Mouse (Mus musculus) myocyte (in vitro differentiated cells): Measurements from ENCODE around the gene Ceacam19. TPM values are rescaled to one million over a fixed set of nuclear protein-coding genes. Genes with fewer than 3 reads are reported as not detected.
A peak's percentile ranks its signal among the peaks of the same experiment; 100 is the strongest.

Experiments used
- H3K27me3 ChIP-seq: one replicate; pipeline ENCODE4 v1.6.1; 2011; ENCODE audit not compliant: control insufficient read depth, insufficient read depth, insufficient read length
- H3K36me3 ChIP-seq: one replicate; pipeline ENCODE4 v1.6.1; 2011; ENCODE audit not compliant: control insufficient read depth, insufficient read depth
- H3K4me2 ChIP-seq: one replicate; pipeline ENCODE4 v1.6.1; 2011; ENCODE audit warnings: low read depth, control low read depth
- H3K4me3 ChIP-seq: one replicate; pipeline ENCODE4 v1.5.1; 2011; ENCODE audit warnings: mild to moderate bottlenecking, control low read depth, moderate library complexity
- H3K79me2 ChIP-seq: one replicate; pipeline ENCODE4 v1.6.1; 2011; ENCODE audit not compliant: control insufficient read depth, insufficient read depth
- H3ac ChIP-seq: one replicate; pipeline ENCODE4 v1.6.1; 2011; ENCODE audit not compliant: control insufficient read depth, insufficient read length
- CEBPB ChIP-seq: IDR thresholded peaks from 2 replicates; pipeline ENCODE4 v1.6.1; 2011; ENCODE audit warnings: mild to moderate bottlenecking, moderate library complexity; ENCODE audit not compliant: poor library complexity, insufficient read depth, severe bottlenecking
- E2F4 ChIP-seq: IDR thresholded peaks from one replicate; pipeline ENCODE4 v1.6.1; 2011; ENCODE audit warnings: mild to moderate bottlenecking, control low read depth, moderate library complexity; ENCODE audit not compliant: insufficient read depth
- MAX ChIP-seq: IDR thresholded peaks from one replicate; pipeline ENCODE4 v1.6.1; 2011; ENCODE audit warnings: low read depth, mild to moderate bottlenecking, control low read depth
- MYOD1 ChIP-seq, 3 experiments: IDR thresholded peaks; one replicate each; pipeline ENCODE4 v1.6.1; 2011; ENCODE audit warnings: control low read depth in 2 of 3, low read depth in 2 of 3, mild to moderate bottlenecking in 2 of 3, moderate library complexity in 1 of 3; ENCODE audit not compliant: insufficient read length in 2 of 3, control insufficient read depth in 1 of 3
- MYOG ChIP-seq, 3 experiments: IDR thresholded peaks; one replicate each; pipeline ENCODE4 v1.6.1; 2011; ENCODE audit warnings: control low read depth in 2 of 3, low read depth in 2 of 3, mild to moderate bottlenecking in 2 of 3; ENCODE audit not compliant: insufficient read length in 2 of 3, control insufficient read depth in 1 of 3, insufficient read depth in 1 of 3
- POLR2A ChIP-seq: IDR thresholded peaks from one replicate; pipeline ENCODE4 v1.6.1; 2011; ENCODE audit warnings: low read depth, mild to moderate bottlenecking, control low read depth, moderate library complexity; ENCODE audit not compliant: insufficient read length
- POLR2AphosphoS2 ChIP-seq: IDR thresholded peaks from one replicate; pipeline ENCODE4 v1.6.1; 2011; ENCODE audit warnings: low read depth, control low read depth; ENCODE audit not compliant: insufficient read length
- REST ChIP-seq: IDR thresholded peaks from one replicate; pipeline ENCODE4 v1.6.1; 2011; ENCODE audit warnings: mild to moderate bottlenecking, control low read depth, moderate library complexity; ENCODE audit not compliant: insufficient read depth, insufficient read length
- SRF ChIP-seq: IDR thresholded peaks from one replicate; pipeline ENCODE4 v1.6.1; 2011; ENCODE audit warnings: low read depth; ENCODE audit not compliant: control insufficient read depth, insufficient read length
- TCF12 ChIP-seq: IDR thresholded peaks from one replicate; pipeline ENCODE4 v1.6.1; 2011; ENCODE audit warnings: mild to moderate bottlenecking, control low read depth; ENCODE audit not compliant: poor library complexity, insufficient read depth, severe bottlenecking
- TCF3 ChIP-seq: IDR thresholded peaks from one replicate; pipeline ENCODE4 v1.6.1; 2011; ENCODE audit warnings: low read depth, control low read depth; ENCODE audit not compliant: insufficient read length
- USF1 ChIP-seq: IDR thresholded peaks from one replicate; pipeline ENCODE4 v1.6.1; 2011; ENCODE audit warnings: low read depth, mild to moderate bottlenecking, control low read depth, moderate library complexity
- polyA plus RNA-seq: library from polyadenylated mRNA; unstranded; fragments of >200 nt; fragmentation: generic; extraction: Trizol; gene quantifications from one replicate; pipeline ENCODE4 v1.2.1, GENCODE M21; 2012; ENCODE audit warnings: missing spikeins

Gene Ceacam19
- polyA plus RNA-seq, 1 experiment: 0.01 TPM

DNA sequence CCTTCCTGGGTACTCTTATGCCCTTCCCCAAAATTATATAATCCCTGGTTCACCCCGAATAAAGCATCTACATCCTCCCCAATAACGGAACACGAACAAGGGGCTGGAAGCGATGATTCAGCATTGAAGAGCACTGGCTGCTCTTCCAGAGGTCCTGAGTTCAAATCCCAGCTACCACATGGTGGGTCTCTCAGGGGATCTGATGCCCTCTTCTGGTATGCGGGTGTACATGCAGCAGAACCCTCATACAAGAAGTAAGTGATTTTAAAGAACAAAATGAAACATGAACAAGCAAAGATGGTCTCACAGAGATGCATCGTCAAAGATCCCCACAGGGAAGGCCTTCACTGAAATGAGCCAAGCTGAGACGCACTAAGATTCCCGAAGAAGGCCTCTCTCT lies 7.0 kb downstream of the Ceacam19 start:
- no peaks in the 10 kb centered on the region for H3K79me2 ChIP-seq
- H3K27me3 ChIP-seq: no peaks in the 10 kb centered on the region
- no peak overlapping the region for H3K4me2 ChIP-seq
- H3K4me3 ChIP-seq: no peak overlapping the region
- H3K36me3 ChIP-seq: no peaks in the 10 kb centered on the region
- H3ac ChIP-seq: no peak overlapping the region
- TF ChIP-seq REST (no peak), POLR2A (no peak)

DNA sequence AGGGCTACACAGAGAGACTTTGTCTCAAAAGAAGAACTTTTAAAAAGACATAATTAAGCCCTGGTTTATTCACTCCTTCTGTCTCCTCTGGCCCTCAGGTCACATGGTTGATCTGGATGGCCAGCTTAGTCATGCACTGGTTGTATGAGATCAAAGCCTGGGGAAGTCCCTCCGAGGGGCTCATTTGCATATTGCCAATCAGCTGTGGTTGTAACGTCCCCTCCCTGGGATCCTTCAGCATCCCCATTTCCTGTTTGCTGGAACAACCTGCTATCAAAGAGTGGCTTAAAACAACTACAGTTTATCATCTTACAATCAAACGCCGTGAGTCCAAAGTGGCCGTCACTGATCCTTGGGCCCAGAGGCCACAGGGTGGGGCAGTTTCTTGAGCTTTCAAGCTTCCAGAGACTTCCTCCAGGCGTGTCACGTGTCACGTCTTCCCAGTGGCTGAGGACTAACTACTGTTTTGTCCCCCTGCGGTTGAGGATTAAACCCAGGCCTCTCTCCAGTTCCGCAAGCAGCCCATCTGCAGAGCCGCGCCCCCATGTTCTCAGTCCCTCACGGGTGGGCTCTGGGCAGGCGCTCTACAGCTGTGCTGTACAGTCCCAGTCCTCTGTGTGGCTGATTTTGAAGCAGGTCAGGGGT lies 10.9 kb downstream of the Ceacam19 start:
- Histone ChIP-seq H3K27me3 (no peaks in the 10 kb centered on the region), H3K36me3 (no peaks in the 10 kb centered on the region), H3K4me2 (peak overlapping the region; percentile 25), H3K4me3 (no peak overlapping the region), H3K79me2 (no peaks in the 10 kb centered on the region), H3ac (no peak overlapping the region)
- TF ChIP-seq MYOG (IDR thresholded peaks at IDR 0.05; ENCODE audit: control insufficient read depth in 1 of 3, insufficient read depth in 1 of 3, insufficient read length in 2 of 3, low read depth in 2 of 3) (no peak), USF1 (peak; percentile 44)

DNA sequence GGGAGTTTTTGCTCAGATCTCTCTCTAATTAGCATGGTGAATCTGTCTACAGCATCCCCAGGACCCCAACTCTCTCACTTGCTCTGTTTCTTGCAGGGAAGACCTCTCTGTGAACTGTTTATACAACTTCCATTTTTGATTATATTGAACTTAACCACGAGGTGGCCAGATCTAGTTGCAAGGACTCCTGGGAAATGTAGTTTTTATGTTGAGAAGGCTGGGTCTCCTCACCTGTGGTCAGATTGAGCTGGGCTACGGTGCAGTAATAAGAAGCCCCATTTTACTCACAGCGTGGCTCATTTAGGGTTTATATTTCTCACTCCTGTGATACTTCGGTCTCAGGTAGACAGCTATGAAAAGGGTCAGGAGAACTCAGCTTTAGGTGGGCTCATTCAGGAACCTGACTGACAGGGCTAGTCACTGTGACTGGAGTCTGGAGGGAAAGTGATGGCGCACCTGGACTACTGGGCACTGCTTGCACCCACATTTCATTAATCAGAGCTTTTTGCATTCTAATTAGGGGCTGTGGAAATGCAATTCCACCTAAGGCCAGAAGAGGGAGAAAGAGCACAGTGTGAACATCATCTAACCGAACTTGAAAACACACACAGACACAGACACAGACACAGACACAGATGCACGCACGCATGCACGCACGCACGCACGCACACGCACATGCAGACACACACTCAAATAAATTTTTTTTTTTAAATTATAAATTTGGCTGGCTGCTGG lies 11.7 kb downstream of the Ceacam19 start:
- TF ChIP-seq POLR2A (no peak), USF1 (peak; percentile 42)
- H3K4me2 ChIP-seq: peak overlapping the region; percentile 35
- no peaks in the 10 kb centered on the region for H3K27me3 ChIP-seq
- no peak overlapping the region for H3ac ChIP-seq
- no peaks in the 10 kb centered on the region for H3K79me2 ChIP-seq
- H3K36me3 ChIP-seq: no peaks in the 10 kb centered on the region
- no peak overlapping the region for H3K4me3 ChIP-seq

DNA sequence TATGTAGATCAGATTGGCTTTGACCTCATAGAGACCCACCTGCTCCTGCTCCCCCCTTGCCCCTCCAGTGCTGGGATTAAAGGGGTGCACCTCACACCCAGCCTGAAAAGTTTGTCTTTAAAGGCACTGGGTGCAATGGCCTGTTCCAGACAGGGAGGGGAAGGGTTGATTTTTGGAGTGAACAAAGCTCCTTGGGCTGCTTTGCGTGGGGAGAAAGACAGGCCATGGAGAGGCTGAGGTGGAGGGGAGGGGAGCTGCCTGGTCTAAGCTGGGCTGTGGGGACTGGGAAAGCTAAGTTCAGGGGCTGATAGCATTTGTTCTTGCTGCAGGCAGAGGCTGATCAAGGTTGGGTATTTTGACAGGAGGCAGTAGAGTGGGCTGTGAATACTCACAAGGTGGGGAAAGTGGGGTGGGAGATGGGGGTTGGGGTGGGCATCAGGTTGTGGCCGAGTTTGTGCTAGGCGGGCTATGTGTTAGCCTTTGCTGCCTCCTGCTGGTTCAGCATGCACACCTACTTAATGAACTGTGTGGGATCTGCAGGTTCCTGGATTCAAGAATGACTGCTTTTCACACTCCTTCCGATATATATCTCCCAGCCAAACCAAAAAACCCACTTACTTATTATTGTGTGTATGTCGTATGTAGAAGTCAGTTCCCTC lies 15.7 kb downstream of the Ceacam19 start:
- no peak overlapping the region for H3ac ChIP-seq
- no peak overlapping the region for H3K4me3 ChIP-seq
- H3K36me3 ChIP-seq: no peaks in the 10 kb centered on the region
- no peaks in the 10 kb centered on the region for H3K79me2 ChIP-seq
- no peak overlapping the region for H3K4me2 ChIP-seq
- TF ChIP-seq CEBPB (no peak), MYOD1 (IDR thresholded peaks at IDR 0.05; ENCODE audit: control insufficient read depth in 1 of 3, insufficient read length in 2 of 3, low read depth in 2 of 3) (no peak), MYOG (IDR thresholded peaks at IDR 0.05; ENCODE audit: control insufficient read depth in 1 of 3, insufficient read depth in 1 of 3, insufficient read length in 2 of 3, low read depth in 2 of 3) (no peak), SRF (no peak), REST (no peak), E2F4 (no peak), TCF12 (no peak), USF1 (no peak), POLR2AphosphoS2 (no peak), TCF3 (no peak), POLR2A (no peak), MAX (no peak)
- no peaks in the 10 kb centered on the region for H3K27me3 ChIP-seq

DNA sequence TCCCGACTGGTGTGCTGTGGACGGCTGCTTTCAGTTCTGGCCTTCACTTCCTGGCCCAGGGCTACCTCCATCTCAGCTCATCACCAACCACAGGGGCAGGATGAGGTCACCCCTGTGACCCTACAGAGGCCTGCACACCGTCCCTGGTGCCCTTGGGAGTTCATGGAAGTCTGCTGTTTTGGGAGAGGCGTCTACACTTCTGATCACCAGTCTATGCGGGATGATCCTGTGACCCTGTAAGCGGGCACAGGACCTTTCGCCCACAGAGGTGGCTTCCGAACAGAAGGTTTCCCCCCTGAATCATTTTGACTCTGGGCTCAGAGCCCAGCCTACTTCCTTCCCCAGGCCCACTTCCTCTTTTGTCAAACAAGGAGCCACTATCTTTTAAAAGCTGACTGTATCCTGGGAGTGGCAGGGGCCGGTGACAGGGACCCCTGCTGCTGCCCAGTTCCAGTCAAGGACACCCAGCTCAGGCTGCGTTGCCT lies 16.6 kb downstream of the Ceacam19 start:
- TF ChIP-seq POLR2AphosphoS2 (no peak), USF1 (no peak), REST (no peak), TCF3 (no peak), TCF12 (no peak), POLR2A (no peak), MYOG (IDR thresholded peaks at IDR 0.05; ENCODE audit: control insufficient read depth in 1 of 3, insufficient read depth in 1 of 3, insufficient read length in 2 of 3, low read depth in 2 of 3) (no peak), CEBPB (no peak)
- H3K27me3 ChIP-seq: no peaks in the 10 kb centered on the region
- H3K4me2 ChIP-seq: no peak overlapping the region
- H3K79me2 ChIP-seq: no peaks in the 10 kb centered on the region
- no peak overlapping the region for H3K4me3 ChIP-seq
- no peak overlapping the region for H3ac ChIP-seq
- H3K36me3 ChIP-seq: no peaks in the 10 kb centered on the region
